ENCODE assay signal across 8 mouse cellular contexts in the genomic region with DNA sequence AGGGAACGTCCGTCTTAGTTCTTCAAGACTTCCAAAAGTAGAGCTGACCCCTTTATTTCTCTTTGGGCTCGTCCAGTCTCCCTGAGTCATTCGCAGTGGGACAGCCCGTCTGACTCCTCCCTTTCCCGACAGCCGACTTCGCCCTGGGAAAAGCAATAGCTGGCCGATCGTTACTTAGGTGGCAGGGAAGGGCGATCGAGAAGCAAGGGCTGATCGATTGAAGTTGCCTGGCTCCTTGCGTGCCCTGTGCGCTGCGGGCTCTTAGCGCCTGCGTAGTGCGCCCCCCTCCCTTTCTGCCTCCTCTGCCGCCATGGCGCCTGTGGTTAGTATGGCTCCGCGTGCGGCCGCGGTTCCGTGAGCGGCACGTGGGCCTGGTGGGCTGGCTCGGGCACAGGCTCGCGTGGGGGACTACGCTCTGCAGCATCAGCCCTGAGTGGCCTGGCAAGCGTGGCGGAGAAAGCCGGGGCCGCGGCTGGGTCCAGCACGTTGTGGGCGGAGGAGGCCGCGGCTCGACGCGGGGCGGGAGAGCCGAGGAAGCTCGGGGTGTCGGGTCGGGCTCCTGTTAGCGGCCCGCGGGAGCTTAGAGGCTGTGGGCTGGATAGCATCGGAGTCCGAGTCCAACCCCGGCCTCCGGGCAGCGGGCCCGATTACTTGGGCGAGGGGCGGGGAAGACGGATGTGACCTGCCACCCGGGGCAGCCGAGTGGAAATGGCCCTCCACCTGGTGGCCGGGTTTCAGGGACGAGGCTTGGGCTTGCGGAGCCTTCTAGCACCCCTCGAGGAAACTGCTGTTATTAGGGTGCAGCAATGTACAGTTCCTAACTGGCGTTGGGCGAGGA. TPM values are rescaled to one million over a fixed set of nuclear protein-coding genes. Genes with fewer than 3 reads are reported as not detected.
A peak's percentile ranks its signal among the peaks of the same experiment; 100 is the strongest.
DNase-seq lines count a peak whose midpoint lies in the region; ATAC-seq and TF ChIP-seq lines count a peak whose summit lies in the region.

A gene (plus strand): TSS at position 169 of the 838 bp plus-strand sequence.

- H3K27me3 ChIP-seq in kidney, embryonic 14.5 days (ENCODE audit: control insufficient read depth, insufficient read depth, low read length), result no peaks in the 10 kb centered on the region
- no peaks in the 10 kb centered on the region for H3K27me3 ChIP-seq in limb, embryonic 15.5 days

- no peak for TF ChIP-seq CTCF in bone marrow macrophage, adult 2 months (IDR thresholded peaks at IDR 0.05; ENCODE audit: low read depth, low read length)
- TF ChIP-seq CTCF in embryonic fibroblast, embryonic 13.5 days (IDR thresholded peaks at IDR 0.05; ENCODE audit: borderline replicate concordance, insufficient read depth, low read length), result no peak

- no peaks in the 10 kb centered on the region for H3K9me3 ChIP-seq in kidney, embryonic 14.5 days (ENCODE audit: control insufficient read depth, low read length)
- no peaks in the 10 kb centered on the region for H3K9me3 ChIP-seq in limb, embryonic 15.5 days

- under 1% methylated on average over 70 of the region's 70 CpGs for WGBS in kidney, embryonic 14.5 days
- WGBS in limb, embryonic 15.5 days, result under 1% methylated on average over 70 of the region's 70 CpGs

- peak within 1 kb of the TSS; percentile 43 for H3K4me2 ChIP-seq in kidney, embryonic 14.5 days (replicated peaks; ENCODE audit: low read depth, low read length)
- peak within 1 kb of the TSS; percentile 52 for H3K4me2 ChIP-seq in limb, embryonic 15.5 days

- H3K9ac ChIP-seq in kidney, embryonic 14.5 days (ENCODE audit: low read depth, low read length), result peak within 1 kb of the TSS; percentile 97
- H3K9ac ChIP-seq in limb, embryonic 15.5 days, result peak within 1 kb of the TSS; percentile 98

- peaks cover 33% of the 10 kb centered on the region for H3K36me3 ChIP-seq in kidney, embryonic 14.5 days (ENCODE audit: control insufficient read depth, insufficient read depth, low read length)
- peaks cover 29% of the 10 kb centered on the region for H3K36me3 ChIP-seq in limb, embryonic 15.5 days

- peak within 1 kb of the TSS; percentile 45 for H3K27ac ChIP-seq in bone marrow macrophage, adult 2 months (ENCODE audit: insufficient read depth, low read depth, low read length)
- H3K27ac ChIP-seq in embryonic fibroblast, embryonic 13.5 days (ENCODE audit: insufficient read depth, low read length), result peak within 1 kb of the TSS; percentile 19
- H3K27ac ChIP-seq in kidney, embryonic 14.5 days (ENCODE audit: low read depth, low read length), result peak within 1 kb of the TSS; percentile 72; the same call in 1 of the 2 replicates
- peak within 1 kb of the TSS; percentile 80 for H3K27ac ChIP-seq in limb, embryonic 15.5 days

- H3K4me3 ChIP-seq in bone marrow macrophage, adult 2 months (ENCODE audit: insufficient read depth, low read length), result peak within 1 kb of the TSS; percentile 88
- H3K4me3 ChIP-seq in embryonic fibroblast, embryonic 13.5 days (ENCODE audit: insufficient read depth, low read length), result peak within 1 kb of the TSS; percentile 100
- peak within 1 kb of the TSS; percentile 98 for H3K4me3 ChIP-seq in kidney, embryonic 14.5 days (ENCODE audit: low read length)
- peak within 1 kb of the TSS; percentile 95 for H3K4me3 ChIP-seq in limb, embryonic 15.5 days

- DNase-seq in A20 (ENCODE audit: low read depth, low spot score), result peak; percentile 97
- DNase-seq in heart, adult 9 months (ENCODE audit: low spot score in 2 of 2), result peak; percentile 94 to 95
- peak; percentile 89 to 92 for DNase-seq in monocyte, adult 2 months (ENCODE audit: low read depth in 1 of 2, low spot score in 2 of 2)
- DNase-seq in spleen, postnatal 36 days (ENCODE audit: low spot score in 2 of 2), result peak; percentile 95

- no peak for TF ChIP-seq POLR2A in bone marrow macrophage, adult 2 months (IDR thresholded peaks at IDR 0.05; ENCODE audit: borderline replicate concordance, low read depth, low read length)
- TF ChIP-seq POLR2A in embryonic fibroblast, embryonic 13.5 days (IDR thresholded peaks at IDR 0.05; ENCODE audit: low read depth, low read length), result peak; percentile 92

- ATAC-seq in kidney, embryonic 14.5 days (ENCODE audit: low FRiP score, low TSS enrichment), result peak; percentile 97
- peak; percentile 88 for ATAC-seq in limb, embryonic 15.5 days (ENCODE audit: insufficient number of reproducible peaks, low FRiP score, low TSS enrichment, low read depth)

- peaks cover 10% of the 10 kb centered on the region for H3K4me1 ChIP-seq in bone marrow macrophage, adult 2 months (ENCODE audit: control insufficient read depth, insufficient read depth, low read length)
- H3K4me1 ChIP-seq in embryonic fibroblast, embryonic 13.5 days (ENCODE audit: control insufficient read depth, insufficient read depth, low read length), result 0 out of 2 replicates have a peak, but pooled peaks cover 2% of the 10 kb centered on the region
- H3K4me1 ChIP-seq in kidney, embryonic 14.5 days (ENCODE audit: control insufficient read depth, insufficient read depth, low read length), result peaks cover 9% of the 10 kb centered on the region
- peaks cover 20% of the 10 kb centered on the region for H3K4me1 ChIP-seq in limb, embryonic 15.5 days

RNA-seq across cellular contexts. Expression of the gene that starts here (rescaled TPM):
- polyA plus RNA-seq in bone marrow macrophage, adult 2 months (2012; ENCODE audit: insufficient read depth, insufficient read length, missing spikeins), result 958 and 1,114 TPM in 2 replicates
- polyA plus RNA-seq in embryonic fibroblast, embryonic 13.5 days (2011; ENCODE audit: insufficient read length, low read depth, missing spikeins), result 1,143 and 1,246 TPM in 2 replicates
- 475 and 692 TPM in 2 replicates for polyA plus RNA-seq in kidney, embryonic 14.5 days (2014; fragmentation: Nextera tagmentation; extraction: Ambion mirVana)
- polyA plus RNA-seq in limb, embryonic 15.5 days (2015; fragmentation: Nextera tagmentation; extraction: Ambion mirVana), result 286 and 375 TPM in 2 replicates

Comparison
In these comparisons a context has a peak if more than half of its experiments do, and no peak if none do; other contexts are left out.
1. Peak in every context shown above with its lines: DNase-seq, ATAC-seq, H3K4me3 ChIP-seq and H3K27ac ChIP-seq.
2. H3K27ac ChIP-seq: peak in every context shown above with its lines; median percentile 80 in limb, embryonic 15.5 days; 72 in kidney, embryonic 14.5 days; 45 in bone marrow macrophage, adult 2 months; 19 in embryonic fibroblast, embryonic 13.5 days.